Mouse (Mus musculus) kidney, adult 2 months (tissue): ENCODE measurements at regions not wholly inside any gene's neighbourhood (a gene's known extent, or its start where the extent isn't known, plus 50 kb on each side); places are given as distances from the start of the nearest gene placed in this dataset.

Experiments
- DNase-seq: peaks from one replicate; pipeline ENCODE4 v3.0.0; 2021
- H3K27ac ChIP-seq: fragments of 200-500 bp; 2 replicates; pipeline ENCODE4 v1.5.1; 2012; ENCODE audit warnings: low read depth, low read length, control low read depth, inconsistent platforms; ENCODE audit not compliant: insufficient read depth
- H3K27me3 ChIP-seq: fragments of 200-500 bp; replicated peaks from 2 replicates; pipeline ENCODE4 v1.6.1; 2012; ENCODE audit warnings: mild to moderate bottlenecking, moderate library complexity, low read length, inconsistent platforms; ENCODE audit not compliant: control insufficient read depth, insufficient read depth
- H3K36me3 ChIP-seq: fragments of 200-500 bp; 2 replicates; pipeline ENCODE4 v1.6.1; 2012; ENCODE audit warnings: mild to moderate bottlenecking, moderate library complexity, low read length, inconsistent platforms; ENCODE audit not compliant: control insufficient read depth, insufficient read depth
- H3K4me1 ChIP-seq: fragments of 200-500 bp; 2 replicates; pipeline ENCODE4 v1.6.1; 2011; ENCODE audit warnings: low read length; ENCODE audit not compliant: control insufficient read depth, insufficient read depth
- H3K4me3 ChIP-seq: fragments of 200-500 bp; 2 replicates; pipeline ENCODE4 v1.5.1; 2011; ENCODE audit warnings: mild to moderate bottlenecking, low read depth, low read length, control low read depth; ENCODE audit not compliant: insufficient read depth
- CTCF ChIP-seq: fragments of 200-500 bp; conservative IDR thresholded peaks from 2 replicates; pipeline ENCODE4 v1.5.1; 2011; ENCODE audit warnings: low read depth, mild to moderate bottlenecking, control low read depth, low read length, moderate library complexity, mixed read lengths; ENCODE audit not compliant: insufficient read depth, insufficient read length
- POLR2A ChIP-seq: fragments of 200-500 bp; IDR thresholded peaks from one replicate; pipeline ENCODE4 v1.6.1; 2011; ENCODE audit warnings: low read depth, low read length, control low read depth
- WGBS: fragments of 180-500 bp; shearing (Covaris S2); methylation state at CpG from one replicate; pipeline ENCODE4 v1.1.7; 2018; 5-methylcytosine and 5-hydroxymethylcytosine counted together

- Histone ChIP-seq H3K4me3 (no peak overlapping the region), H3K4me1 (no peaks in the 10 kb centered on the region), H3K36me3 (no peaks in the 10 kb centered on the region), H3K27me3 (no peaks in the 10 kb centered on the region), H3K27ac (no peak overlapping the region)
- TF ChIP-seq POLR2A (no peak), CTCF (no peak)
- WGBS = 91% methylated on average over 7 of the region's 7 CpGs
- DNase-seq = no peak
Measured at GRCm38 (mm10) chr17:81214844-81215243, 150.0 kb upstream of the Thumpd2 start.

- TF ChIP-seq CTCF (no peak), POLR2A (no peak)
Measured at GRCm38 (mm10) chr17:81212043-81212442, 147.2 kb upstream of the Thumpd2 start.

GRCm38 (mm10) chr17:81210389-81210788 is 145.5 kb upstream of the Thumpd2 start:
- WGBS = 70% methylated on average over 2 of the region's 2 CpGs
- H3K27me3 ChIP-seq = no peaks in the 10 kb centered on the region
- no peaks in the 10 kb centered on the region for H3K4me1 ChIP-seq
- H3K4me3 ChIP-seq = no peak overlapping the region
- H3K27ac ChIP-seq = no peak overlapping the region
- H3K36me3 ChIP-seq = no peaks in the 10 kb centered on the region
- no peak for DNase-seq
- no peak for TF ChIP-seq CTCF
- no peak for TF ChIP-seq POLR2A

More at GRCm38 (mm10) chr17:81212043-81212442, 147.2 kb upstream of the Thumpd2 start:
- WGBS = 87% methylated on average over 3 of the region's 3 CpGs
- H3K4me3 ChIP-seq = no peak overlapping the region
- H3K27ac ChIP-seq = no peak overlapping the region
- no peaks in the 10 kb centered on the region for H3K27me3 ChIP-seq
- H3K36me3 ChIP-seq = no peaks in the 10 kb centered on the region
- no peak for DNase-seq
- H3K4me1 ChIP-seq = no peaks in the 10 kb centered on the region

GRCm38 (mm10) chr17:81209323-81209722 is 144.4 kb upstream of the Thumpd2 start:
- H3K4me3 ChIP-seq = no peak overlapping the region
- H3K27me3 ChIP-seq = no peaks in the 10 kb centered on the region
- H3K27ac ChIP-seq = no peak overlapping the region
- no peak for TF ChIP-seq POLR2A
- no peak for TF ChIP-seq CTCF
- 89% methylated on average over 3 of the region's 3 CpGs for WGBS
- no peak for DNase-seq
- H3K36me3 ChIP-seq = no peaks in the 10 kb centered on the region
- H3K4me1 ChIP-seq = no peaks in the 10 kb centered on the region

DNA sequence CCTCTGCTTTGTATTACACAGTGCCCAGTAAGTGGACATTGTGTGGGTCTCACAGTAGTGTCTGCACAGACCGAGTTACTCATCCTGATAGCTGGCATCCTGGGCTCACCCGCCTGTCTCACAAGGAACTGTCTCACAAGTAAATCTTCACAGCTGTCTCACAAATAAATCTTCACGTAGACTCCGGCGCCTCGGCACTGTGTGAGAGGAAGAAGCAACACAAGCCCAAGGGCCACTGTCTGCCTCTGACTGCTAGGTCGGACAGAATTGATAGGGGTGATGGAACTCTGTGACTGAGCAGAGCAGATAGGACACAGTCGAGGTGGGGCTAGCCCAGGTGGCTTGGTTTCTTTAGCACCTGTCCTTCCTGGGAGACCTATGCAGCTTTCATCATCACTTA is 136.2 kb upstream of the Thumpd2 start:
- no peak overlapping the region for H3K27ac ChIP-seq
- H3K36me3 ChIP-seq = no peaks in the 10 kb centered on the region
- no peaks in the 10 kb centered on the region for H3K27me3 ChIP-seq
- WGBS = 25% methylated on average over 8 of the region's 8 CpGs
- no peak for TF ChIP-seq POLR2A
- TF ChIP-seq CTCF = no peak
- no peak for DNase-seq
- no peak overlapping the region for H3K4me3 ChIP-seq
- H3K4me1 ChIP-seq = no peaks in the 10 kb centered on the region

DNA sequence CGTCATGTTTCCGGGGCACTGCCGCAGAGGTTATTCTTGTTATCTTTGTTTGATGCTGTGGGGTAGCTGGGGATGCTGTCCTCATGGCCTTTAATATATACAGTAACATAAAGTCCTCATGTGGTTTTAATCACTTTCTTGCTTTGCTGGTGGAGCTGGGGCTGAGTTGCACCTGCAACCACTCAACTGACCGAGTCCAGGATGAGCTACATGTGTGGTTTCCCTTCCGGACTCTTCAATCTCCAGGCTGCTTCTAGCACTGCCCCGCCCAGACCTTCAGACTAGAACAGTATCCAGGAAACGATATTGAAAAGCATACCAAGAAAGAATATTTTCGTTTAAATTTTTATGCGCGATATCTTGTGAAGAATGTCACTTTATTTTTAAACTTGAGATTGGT is 129.1 kb upstream of the Thumpd2 start:
- no peaks in the 10 kb centered on the region for H3K36me3 ChIP-seq
- H3K4me1 ChIP-seq = no peaks in the 10 kb centered on the region
- H3K27me3 ChIP-seq = no peaks in the 10 kb centered on the region
- no peak overlapping the region for H3K4me3 ChIP-seq
- no peak for DNase-seq
- H3K27ac ChIP-seq = no peak overlapping the region
- TF ChIP-seq CTCF = no peak
- no peak for TF ChIP-seq POLR2A
- 89% methylated on average over 10 of the region's 10 CpGs for WGBS

GRCm38 (mm10) chr17:81193230-81193871 is 128.5 kb upstream of the Thumpd2 start:
- H3K27ac ChIP-seq = no peak overlapping the region
- TF ChIP-seq CTCF (peak; percentile 43; the same call in 1 of the 2 replicates), POLR2A (no peak)
- WGBS = 41% methylated on average over 8 of the region's 8 CpGs
- no peaks in the 10 kb centered on the region for H3K4me1 ChIP-seq
- H3K36me3 ChIP-seq = no peaks in the 10 kb centered on the region
- DNase-seq = peak; percentile 59
- H3K27me3 ChIP-seq = no peaks in the 10 kb centered on the region
- H3K4me3 ChIP-seq = no peak overlapping the region
